16 mouse cellular contexts compared by ENCODE assay signal in genomic region chr12:108187541-108188091, GRCm38 (mm10). TPM values are rescaled to one million over a fixed set of nuclear protein-coding genes. Genes with fewer than 3 reads are reported as not detected.
DNase-seq lines count a peak whose midpoint lies in the region; ATAC-seq and TF ChIP-seq lines count a peak whose summit lies in the region.
"Had no signal": no experiment of that assay in that cellular context is flagged by ENCODE, and none has a peak within 500 bp of the region (broad histone marks: within the 10 kb centered on the region; RNA-seq: fewer than 3 reads in every experiment).

No protein-coding gene starts in this region.

- 90% methylated on average over 6 of the region's 6 CpGs for WGBS in hindbrain, embryonic 12.5 days

- no peaks in the 10 kb centered on the region for H3K9me3 ChIP-seq in hindbrain, embryonic 12.5 days (replicated peaks)
- H3K9me3 ChIP-seq: limb, embryonic 12.5 days; midbrain, embryonic 15.5 days had no signal

- TF ChIP-seq CTCF in layer of hippocampus, adult 2 months (conservative IDR thresholded peaks at IDR 0.05): peak; percentile 48

- DNase-seq in cerebellum, postnatal 25 days: peak; percentile 46 to 62
- DNase-seq in cerebellum, adult 18-20 months: no peak
- DNase-seq in layer of hippocampus, adult 2 months (ENCODE audit: low spot score in 2 of 2): no peak
- DNase-seq in layer of hippocampus, adult 18-20 months (ENCODE audit: low spot score in 2 of 2): no peak
- peak; percentile 42 for DNase-seq in ES-CJ7 (ENCODE audit: low read depth, low spot score)
- DNase-seq in gastrocnemius, adult 8-10 months (ENCODE audit: low spot score in 2 of 2): peak; percentile 74 to 77
- DNase-seq in frontal cortex, postnatal 10 days (ENCODE audit: low spot score in 2 of 2): no peak
- DNase-seq: adrenal gland, adult 2 months; kidney, postnatal 4 days; layer of hippocampus, postnatal 36 days; lung, embryonic 14.5 days; thymus, adult 18-20 months had no signal

- no peak overlapping the region for H3K27ac ChIP-seq in layer of hippocampus, adult 2 months
- H3K27ac ChIP-seq in hindbrain, embryonic 12.5 days: no peak overlapping the region
- H3K27ac ChIP-seq: limb, embryonic 12.5 days; midbrain, embryonic 15.5 days had no signal

- peaks cover 86% of the 10 kb centered on the region for H3K36me3 ChIP-seq in hindbrain, embryonic 12.5 days

- no peaks in the 10 kb centered on the region for H3K4me1 ChIP-seq in hindbrain, embryonic 12.5 days
- H3K4me1 ChIP-seq: limb, embryonic 12.5 days; midbrain, embryonic 15.5 days had no signal

- no peak for ATAC-seq in hindbrain, embryonic 12.5 days (ENCODE audit: low FRiP score)
- ATAC-seq: inflammation-experienced regulatory T-cells, adult 6 months; midbrain, embryonic 15.5 days had no signal

- no peak overlapping the region for H3K4me2 ChIP-seq in hindbrain, embryonic 12.5 days (replicated peaks)
- H3K4me2 ChIP-seq: limb, embryonic 12.5 days; lung, embryonic 14.5 days; midbrain, embryonic 15.5 days had no signal

- no peak overlapping the region for H3K4me3 ChIP-seq in layer of hippocampus, adult 2 months
- no peak overlapping the region for H3K4me3 ChIP-seq in hindbrain, embryonic 12.5 days
- H3K4me3 ChIP-seq: limb, embryonic 12.5 days; midbrain, embryonic 15.5 days had no signal

- H3K9ac ChIP-seq in hindbrain, embryonic 12.5 days: no peak overlapping the region
- H3K9ac ChIP-seq: limb, embryonic 12.5 days; lung, embryonic 14.5 days; midbrain, embryonic 15.5 days had no signal

- H3K27me3 ChIP-seq in hindbrain, embryonic 12.5 days: no peaks in the 10 kb centered on the region
- H3K27me3 ChIP-seq: limb, embryonic 12.5 days; midbrain, embryonic 15.5 days had no signal

RNA-seq across cellular contexts. Expression of gene Ccnk, which starts 8.2 kb away (rescaled TPM):
- 10 to 100 TPM; 29.6 to 30.8 TPM for total RNA-seq in layer of hippocampus, adult 2 months (2021)
- 10 to 100 TPM; 31.6 to 34.3 TPM for total RNA-seq in layer of hippocampus, adult 18-20 months (2021)
- 100 to 1,000 TPM; 133 to 150 (median 139) TPM for total RNA-seq in gastrocnemius, adult 8-10 months (2022)
- polyA plus RNA-seq in hindbrain, embryonic 12.5 days (2016; fragmentation: Nextera tagmentation; extraction: Ambion mirVana): 2.9 and 3.6 TPM in 2 replicates

RNA-seq across cellular contexts. Expression of gene Setd3, which starts 8.5 kb away (rescaled TPM):
- total RNA-seq in layer of hippocampus, adult 2 months (2021): 100 to 1,000 TPM; 148 to 154 TPM
- 100 to 1,000 TPM; 155 to 162 TPM for total RNA-seq in layer of hippocampus, adult 18-20 months (2021)
- 100 to 1,000 TPM; 111 to 120 (median 117) TPM for total RNA-seq in gastrocnemius, adult 8-10 months (2022)
- polyA plus RNA-seq in hindbrain, embryonic 12.5 days (2016; fragmentation: Nextera tagmentation; extraction: Ambion mirVana): 108 and 118 TPM in 2 replicates

Comparison
In these comparisons a context has a peak if more than half of its experiments do, and no peak if none do; other contexts are left out.
1. DNase-seq: peak in cerebellum, postnatal 25 days (2 of 2), ES-CJ7 (single experiment) and gastrocnemius, adult 8-10 months (2 of 2); none in cerebellum, adult 18-20 months (0 of 2), layer of hippocampus, adult 2 months (0 of 2), layer of hippocampus, adult 18-20 months (0 of 2) and frontal cortex, postnatal 10 days (0 of 2).